Mouse (Mus musculus) cerebellum, adult 2 months (tissue): ENCODE results near the gene Rap1gds1.

ENCODE experiments used
- CTCF ChIP-seq: fragments of 200-500 bp; IDR thresholded peaks from 2 replicates; pipeline ENCODE4 v1.5.1; 2011; ENCODE audit warnings: low read depth, mild to moderate bottlenecking, control low read depth, low read length, moderate library complexity, borderline replicate concordance; ENCODE audit not compliant: insufficient read depth
- POLR2A ChIP-seq: fragments of 200-500 bp; IDR thresholded peaks from 2 replicates; pipeline ENCODE4 v1.6.1; 2011; ENCODE audit warnings: low read length, control low read depth, borderline replicate concordance; ENCODE audit not compliant: insufficient read depth

- TF ChIP-seq POLR2A: no peak
- no peak for TF ChIP-seq CTCF
These were observed 5.5 kb downstream of the Rap1gds1 start for GRCm38 (mm10) chr3:139069539-139069938.
